Mouse (Mus musculus) layer of hippocampus, adult 18-20 months (tissue): ENCODE data around the gene Krt76. TPM values are rescaled to one million over a fixed set of nuclear protein-coding genes. Genes with fewer than 3 reads are reported as not detected.

Source experiments
- DNase-seq, 2 experiments: peaks; one replicate each; pipeline ENCODE4 v3.0.0; 2022; ENCODE audit warnings: low spot score in 2 of 2
- long read RNA-seq: library from polyadenylated mRNA; stranded (forward); transcript quantifications from one replicate; pipeline ENCODE4 v2.0.0, GENCODE M21; 2021
- total RNA-seq, 2 experiments: library from RNA; stranded (reverse); gene quantifications; 2 replicates each; pipeline ENCODE4 v1.2.3; 2021

Krt76 gene
- not detected for total RNA-seq
- long read RNA-seq, result 0 reads

DNA sequence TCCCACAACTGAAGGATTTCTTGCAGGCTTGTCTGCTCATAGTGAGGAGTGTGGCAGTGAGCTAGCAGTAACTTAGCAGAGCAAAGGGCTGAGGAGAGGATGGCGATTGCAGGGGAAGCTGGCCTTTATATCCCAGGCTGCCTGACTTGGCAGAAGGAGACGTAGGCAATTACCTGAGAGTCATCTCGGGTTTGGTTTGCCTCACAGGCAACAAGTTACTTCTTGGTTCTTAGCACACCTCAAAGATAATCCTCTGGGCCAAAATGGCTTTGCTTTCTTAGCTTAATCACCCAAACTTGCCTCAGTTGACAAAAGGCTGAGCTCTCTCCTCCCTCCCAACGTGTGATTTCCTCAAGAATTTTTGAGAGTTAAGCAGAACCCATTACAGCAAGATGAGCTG lies at the start of gene Krt76:
Krt76 (minus strand) TSS at position 101 of the 400 bp plus-strand sequence.
- DNase-seq, result no peak

DNA sequence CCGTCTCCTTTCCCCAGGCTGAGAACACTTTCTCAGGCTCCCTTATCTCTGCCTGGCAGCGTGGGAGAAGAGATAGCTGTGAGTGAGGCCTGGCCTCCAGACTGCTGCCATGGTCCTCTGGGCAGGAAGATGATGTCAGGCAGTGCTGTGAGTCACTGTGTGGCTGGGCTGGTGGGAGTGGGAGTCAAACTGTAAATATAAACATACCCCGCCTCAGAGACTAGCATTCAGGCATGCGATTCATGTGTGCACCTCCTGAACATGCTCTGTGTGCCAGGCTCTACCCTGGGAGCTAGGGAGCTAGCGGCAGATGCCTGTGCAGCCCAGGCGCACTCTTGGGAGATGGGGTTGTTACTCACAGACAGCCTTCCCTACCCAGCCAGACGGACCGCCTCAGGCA lies 49.2 kb upstream of the Krt76 start:
- peak; percentile 5 to 25 for DNase-seq

DNA sequence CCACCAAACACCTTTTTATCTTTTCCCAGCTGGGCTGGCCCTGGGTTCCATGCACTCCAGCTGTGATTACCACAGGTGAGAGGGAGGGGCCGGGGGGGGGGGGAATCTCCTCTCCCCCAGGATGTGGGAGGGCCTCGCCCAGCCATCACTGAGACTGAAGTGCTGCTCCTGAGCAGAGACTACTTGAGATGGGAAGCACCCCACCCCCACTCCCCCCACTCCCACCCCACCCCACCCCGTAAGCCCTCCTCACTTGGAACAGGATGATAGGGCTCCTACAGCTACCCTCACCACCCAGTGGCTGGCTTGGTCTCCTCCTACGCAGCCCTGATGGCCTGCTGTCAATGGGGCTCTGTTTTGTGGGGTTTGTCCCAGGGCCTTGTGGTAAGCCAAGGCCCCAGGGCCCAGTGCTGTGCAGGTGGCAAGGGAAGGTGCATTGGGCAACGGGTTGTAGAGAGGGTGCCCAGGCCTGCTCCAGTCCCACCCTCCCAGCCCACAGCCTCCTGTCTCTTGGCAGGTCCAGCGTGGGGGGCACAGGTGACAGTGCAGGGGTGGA lies 47.6 kb upstream of the Krt76 start, which contains the start of gene Krt79:
Krt79 (minus strand) TSS at position 51 of the 556 bp plus-strand sequence.
- DNase-seq, result no peak

DNA sequence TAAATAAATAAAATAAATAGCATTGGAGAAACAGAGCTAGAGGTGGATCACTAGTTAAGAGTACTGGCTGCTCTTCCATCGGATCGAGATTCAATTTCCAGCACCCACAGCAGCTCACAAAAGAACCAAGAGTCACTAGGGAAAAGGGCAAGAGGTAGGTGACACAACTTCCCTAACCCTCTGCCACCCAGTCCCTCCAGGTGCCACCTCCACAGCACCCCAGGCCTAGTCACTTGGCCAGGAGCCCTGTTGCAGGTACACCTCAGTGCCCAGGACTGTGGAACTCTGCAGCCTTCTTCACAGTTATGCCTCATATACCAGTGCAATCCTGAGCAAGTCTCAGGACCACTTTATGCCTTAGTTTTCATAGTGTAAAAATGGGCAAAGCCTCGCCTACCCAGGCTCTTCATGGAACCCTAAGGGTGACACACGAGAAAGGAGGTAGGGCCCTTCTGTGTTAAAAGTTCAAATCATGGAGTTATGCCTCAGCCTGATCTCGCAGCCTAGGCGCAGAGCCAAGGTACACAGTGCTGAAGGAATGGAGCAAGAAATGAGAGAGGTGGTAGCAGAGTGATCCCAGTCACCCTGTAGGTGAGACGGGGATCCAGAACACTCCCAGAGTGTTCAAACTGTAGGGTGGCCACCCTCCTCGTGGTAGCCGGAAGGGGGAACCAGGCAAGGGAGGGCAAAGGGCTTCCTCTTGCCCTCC lies 46.0 kb upstream of the Krt76 start:
- DNase-seq, result no peak

DNA sequence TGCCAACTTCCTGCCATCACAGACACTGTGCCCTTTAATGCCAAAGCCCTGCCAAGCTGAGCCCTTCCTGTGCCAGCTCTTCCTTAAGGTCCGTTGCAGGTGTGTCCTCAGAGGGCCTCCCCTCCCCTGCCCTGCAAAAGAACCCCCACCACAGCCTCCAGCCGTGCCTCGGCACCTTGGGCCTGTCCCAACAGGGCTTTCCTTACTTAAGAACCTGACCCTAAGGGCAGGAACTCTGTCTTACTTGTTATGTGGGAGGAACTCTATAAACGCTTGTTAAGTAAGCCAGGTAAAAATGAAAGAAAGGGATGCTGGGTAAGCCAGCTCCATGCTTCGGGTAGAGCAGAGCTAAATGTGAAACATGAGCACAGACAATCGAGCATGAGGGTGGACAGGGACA lies 40.3 kb upstream of the Krt76 start:
- DNase-seq, result no peak

DNA sequence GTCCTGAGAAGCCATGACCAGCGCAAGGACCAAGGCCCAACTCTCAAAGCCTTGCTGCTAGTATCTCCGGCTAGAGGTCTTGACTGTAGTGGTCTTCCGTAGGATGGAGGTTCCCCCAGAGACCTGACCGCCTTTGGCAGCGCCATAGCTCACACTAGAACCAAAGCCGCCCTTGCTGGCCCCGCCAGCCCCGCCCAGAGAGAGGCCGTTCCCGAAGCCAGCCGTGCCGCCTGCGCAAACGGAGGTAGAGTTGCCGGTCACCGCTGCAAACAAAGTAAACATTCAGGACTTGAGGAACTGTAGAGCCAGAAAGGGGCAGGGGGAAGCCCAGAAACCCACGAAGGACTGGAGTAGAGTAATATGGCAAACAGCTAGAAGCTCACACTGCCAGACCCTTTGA lies 36.9 kb upstream of the Krt76 start:
- DNase-seq, result no peak

DNA sequence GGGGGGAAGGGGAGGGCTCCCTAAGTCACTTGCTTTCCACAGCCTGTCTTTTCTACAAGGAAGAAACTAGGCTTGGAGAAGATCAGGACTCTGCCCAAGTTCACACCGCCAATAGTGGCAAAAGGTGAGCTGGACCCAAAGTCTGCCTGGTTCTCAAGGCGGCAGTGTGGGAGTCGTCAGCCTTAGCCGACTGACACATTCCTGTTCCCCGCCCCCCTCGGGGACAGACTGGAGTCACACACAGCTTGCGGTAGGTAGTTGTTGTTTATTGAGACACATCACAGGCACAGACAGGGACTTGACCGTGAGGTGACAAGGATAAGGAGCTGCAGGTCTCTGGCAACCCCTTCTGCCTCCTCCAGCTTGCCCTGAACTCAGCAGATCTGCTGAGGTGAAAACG lies 36.4 kb upstream of the Krt76 start:
- DNase-seq, result no peak

DNA sequence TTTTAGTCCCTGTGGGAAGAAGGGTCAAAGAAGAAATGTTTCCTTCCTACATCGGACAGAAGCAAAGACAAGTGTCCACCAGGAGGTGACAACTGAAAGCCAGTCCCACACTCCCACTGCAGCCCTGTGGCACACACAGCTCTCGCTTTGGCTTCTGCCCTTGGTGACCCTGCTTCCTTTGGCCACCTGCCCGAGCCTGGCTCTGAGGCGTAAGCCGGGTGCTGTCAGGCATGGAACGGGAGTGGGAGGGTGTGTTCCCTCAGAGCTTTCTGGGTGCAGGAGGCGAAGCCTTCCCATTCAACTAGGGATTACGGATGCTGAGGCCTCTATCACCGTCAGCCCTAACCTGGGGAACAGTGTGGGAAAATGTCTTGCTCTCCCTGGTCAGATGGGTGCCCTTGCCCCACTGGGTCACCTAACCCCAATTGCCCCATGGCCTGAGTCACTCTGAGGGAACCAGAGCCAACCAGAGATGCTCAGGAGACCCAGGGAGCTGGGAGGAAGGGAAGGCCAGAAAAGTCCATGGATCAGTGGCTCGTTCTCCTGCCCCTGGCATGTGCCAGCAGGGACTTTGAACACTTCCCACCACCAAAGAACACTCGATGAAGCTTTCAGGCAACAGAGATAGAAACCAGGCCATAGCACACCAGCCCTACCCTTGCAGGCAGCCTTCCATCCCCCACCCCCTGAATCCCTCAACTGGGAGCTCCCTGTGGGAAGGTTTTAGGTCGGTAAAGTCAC lies 34.8 kb upstream of the Krt76 start:
- DNase-seq, result no peak

DNA sequence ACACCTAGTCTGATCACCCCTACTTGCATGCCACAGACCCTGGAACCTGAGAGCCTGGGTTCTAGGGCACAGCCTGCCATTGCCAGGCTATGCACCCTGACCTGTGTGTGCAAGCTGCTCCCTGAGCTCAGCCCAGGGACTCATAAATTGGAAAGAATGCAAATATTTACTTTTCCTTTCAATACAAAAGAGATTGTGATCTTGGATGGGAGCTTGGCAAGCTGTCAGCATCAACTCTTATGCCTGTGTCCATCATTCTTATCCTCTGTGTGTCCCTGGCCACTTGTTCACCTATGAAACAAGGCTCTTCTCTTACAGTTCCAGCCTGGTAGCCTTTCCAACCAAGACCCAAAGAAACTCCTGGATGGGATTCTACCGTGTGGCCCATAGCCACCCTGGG lies 32.3 kb upstream of the Krt76 start:
- DNase-seq, result no peak

DNA sequence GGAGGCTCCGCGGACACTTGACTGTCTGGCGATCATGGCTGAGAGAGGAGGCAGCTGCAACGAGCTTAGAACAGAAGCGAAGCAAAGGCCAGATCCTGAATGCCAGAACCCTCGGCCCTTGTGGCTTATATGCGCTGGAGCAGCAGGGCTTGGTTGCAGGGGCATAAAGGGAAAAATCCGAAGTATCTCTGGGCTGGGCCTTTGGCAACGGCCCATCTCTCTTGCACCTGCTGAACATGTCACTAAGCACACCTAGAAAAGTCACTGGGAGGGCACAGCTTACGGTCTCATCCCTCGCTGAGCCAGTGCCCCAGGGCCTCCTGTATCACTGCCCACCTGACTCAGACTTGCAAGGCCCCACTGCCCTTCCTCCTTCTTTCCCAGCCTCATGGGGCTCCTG lies 31.9 kb upstream of the Krt76 start, which contains the start of gene Krt4:
Krt4 (minus strand) TSS at position 101 of the 400 bp plus-strand sequence.
- DNase-seq, result no peak

DNA sequence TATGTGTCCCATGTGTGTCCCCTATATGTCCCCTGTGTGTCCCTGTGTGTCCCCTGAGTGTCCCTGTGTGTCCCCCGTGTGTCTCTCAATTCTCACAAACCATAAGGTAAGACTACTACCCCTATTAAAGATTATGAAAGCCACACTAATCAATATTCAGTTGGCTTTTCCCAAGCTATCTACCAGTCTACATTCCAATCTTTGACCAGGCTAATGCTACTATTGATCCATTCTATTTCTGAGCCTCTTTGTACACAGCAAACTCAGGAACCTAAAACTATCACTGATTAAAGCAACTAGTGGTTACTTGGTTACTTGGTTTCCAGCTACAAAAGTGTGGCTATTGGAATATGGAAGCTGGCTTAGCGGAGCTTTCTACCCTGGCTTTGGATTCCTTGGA lies 29.6 kb upstream of the Krt76 start:
- DNase-seq, result no peak

DNA sequence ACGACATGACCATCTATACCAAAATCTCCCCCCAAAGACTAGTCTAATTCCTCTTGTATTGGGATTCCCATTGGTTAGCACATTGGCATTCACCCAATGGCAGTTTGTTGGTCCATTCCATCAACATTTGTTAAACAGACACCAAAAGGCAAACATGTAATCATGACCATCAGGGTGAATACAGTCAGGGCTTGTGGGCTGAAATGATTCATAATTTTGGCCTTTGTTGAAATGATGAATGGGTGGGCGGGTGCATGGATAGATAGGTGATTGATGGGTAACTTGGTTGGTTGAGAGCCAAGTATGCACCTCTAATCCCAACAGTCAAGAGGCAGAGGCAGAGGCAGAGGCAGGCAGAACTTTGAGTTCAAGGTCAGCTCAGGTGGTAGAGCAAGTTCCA lies 23.4 kb upstream of the Krt76 start:
- DNase-seq, result no peak

DNA sequence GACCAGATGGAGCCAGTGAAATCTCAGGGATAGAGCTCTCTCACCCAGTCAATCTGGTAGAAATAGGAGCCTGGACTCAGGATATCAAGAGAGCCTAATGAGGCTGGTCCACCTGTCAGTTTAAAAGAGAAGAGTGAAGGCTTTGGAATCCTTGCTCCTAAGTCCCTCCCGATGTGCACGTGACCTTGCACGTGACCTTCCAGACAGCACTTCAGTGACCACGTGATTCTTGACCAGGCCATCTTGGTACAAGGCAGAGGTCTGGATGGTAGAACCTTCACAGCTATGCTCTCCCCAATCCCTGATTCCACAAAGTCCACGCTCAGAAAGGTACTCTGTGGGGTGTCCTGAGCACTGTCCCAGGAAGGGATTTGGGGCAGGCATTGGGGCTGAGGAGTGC lies 12.1 kb upstream of the Krt76 start:
- DNase-seq, result no peak

DNA sequence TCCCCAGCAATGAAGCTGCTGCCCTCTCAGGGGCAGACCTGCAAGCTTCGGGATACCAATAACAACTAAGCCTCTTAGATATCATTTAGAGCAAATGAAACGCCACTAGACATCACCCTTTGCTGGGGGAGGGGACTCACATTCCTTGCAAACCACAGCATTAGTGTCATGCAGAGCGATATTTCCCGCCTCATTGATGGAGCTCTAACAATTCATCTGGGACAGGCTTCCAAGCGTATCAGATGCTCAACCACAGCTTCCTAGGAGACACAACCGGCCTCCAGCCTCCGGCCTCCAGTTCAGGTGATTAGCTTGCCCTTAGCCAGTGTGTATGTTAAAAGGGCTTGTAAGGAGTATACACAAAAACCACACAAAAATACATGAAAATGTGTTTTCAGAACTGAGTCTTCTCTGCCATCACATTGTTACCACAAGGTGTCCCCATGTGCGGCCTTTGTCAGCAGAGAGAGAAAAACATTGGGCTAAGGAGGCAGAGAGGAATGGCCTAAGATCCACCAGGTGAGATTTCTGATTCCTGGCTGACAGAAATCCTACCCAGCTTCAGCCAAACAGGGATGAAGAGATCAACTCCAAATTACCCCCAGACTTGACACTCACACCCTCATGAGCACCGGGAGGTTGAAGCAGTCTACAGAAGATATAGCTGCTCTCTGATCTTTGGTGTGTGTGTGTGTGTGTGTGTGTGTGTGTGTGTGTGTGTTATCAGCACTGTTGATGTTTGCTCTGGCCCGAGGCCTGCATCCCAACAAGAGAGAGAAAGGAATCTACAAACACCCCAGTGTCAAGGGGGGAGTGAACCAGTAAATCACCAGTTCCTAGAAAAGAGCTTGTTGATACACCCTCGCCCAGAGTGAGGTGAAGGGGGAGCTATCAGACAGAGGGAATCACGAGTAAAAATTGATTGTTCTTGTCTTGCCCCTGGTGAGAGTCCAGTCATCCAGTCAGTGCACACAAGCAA lies 9.7 kb upstream of the Krt76 start:
- DNase-seq, result no peak

DNA sequence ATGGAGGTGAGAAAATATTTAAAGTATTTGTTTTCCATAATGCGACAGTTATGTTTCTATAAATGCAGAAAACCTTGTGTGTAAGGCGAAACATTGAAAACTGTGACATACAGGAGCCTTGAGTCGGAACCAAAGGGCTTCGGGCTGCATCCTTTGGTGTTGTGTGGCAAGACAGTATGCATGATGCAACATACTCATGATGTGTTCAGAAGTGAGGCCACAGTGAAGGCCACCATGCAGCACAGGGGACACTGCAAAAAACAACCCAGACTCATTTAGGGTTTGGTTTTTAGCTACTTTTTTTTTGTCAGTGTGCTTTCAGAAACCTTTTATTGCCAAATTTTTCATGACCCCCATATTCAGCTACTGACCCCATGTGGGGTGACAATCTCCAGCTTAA lies 2.5 kb upstream of the Krt76 start:
- DNase-seq, result no peak

DNA sequence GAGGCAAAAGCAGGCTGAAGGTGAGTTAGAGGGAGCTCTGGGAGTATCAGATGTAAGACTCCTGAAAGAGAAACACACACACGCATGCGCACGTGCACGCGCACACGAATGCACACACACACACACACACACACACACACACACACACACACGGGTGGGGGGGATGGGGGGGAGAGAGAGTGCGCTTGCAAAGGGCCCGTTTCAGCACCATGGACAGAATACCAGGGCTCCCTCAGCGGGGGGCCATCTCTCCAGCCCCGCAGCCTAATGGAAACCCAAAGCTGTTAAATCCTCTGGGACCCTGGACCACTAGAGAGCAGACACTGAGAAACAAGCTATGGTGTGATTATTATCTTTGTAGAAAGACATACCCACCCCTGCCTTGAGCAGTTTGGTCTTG lies 12.9 kb downstream of the Krt76 start:
- no peak for DNase-seq

DNA sequence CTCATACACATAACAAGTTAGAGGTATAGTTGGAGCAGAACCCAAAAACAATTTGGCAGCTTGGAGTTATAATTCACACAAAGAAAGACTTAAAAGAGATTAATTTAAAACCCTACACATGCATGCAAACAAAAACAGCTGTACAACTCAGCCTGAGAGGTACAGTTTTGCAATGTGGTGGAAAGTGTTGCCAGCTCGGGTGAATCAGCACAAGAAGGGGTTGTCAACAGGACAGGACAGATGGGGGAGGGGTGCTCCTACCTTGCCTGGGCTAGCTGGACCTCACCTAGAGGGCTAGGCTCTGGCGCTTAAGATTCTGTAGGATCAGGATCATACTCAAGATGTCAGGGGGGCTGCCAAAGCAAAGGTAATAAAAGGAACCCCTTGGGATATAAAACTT lies 14.7 kb downstream of the Krt76 start:
- DNase-seq, result no peak

DNA sequence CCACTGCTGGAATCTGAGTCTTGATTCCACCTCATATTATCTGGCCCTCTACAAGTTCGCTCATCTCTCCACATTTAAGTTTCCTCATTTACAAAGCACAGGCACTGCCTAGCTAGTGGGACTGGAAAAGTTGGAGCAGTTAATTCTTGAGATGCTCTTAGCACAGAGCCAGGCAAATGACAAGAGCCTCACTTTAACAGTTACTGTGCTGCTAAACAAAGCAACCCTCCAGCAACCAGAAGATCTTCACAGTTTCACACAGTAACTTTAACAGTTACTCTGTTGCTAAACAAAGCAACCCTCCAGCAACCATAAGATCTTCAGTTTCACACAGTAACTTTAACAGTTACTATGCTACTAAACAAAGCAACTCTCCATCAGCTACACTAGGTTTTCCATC lies 18.3 kb downstream of the Krt76 start:
- no peak for DNase-seq

DNA sequence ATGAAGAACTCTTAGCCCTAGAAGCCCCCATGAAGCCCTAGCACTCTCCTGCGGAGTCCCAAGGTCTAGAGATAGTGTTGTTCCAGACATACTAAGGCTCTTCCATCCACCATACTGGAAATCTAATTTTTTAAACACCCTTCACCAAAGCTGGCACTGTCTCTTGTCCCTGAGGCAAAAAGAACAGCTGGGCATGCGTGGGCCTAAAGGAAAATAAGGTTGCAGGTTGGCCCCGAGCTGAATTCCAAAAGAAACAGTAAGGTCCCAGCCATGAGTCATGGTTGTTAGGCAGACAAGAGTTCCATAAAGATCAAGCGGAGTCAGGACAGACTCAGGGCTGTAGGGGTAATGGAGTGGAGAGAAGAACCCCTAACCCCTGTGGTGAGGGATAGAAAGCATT lies 19.5 kb downstream of the Krt76 start:
- no peak for DNase-seq

DNA sequence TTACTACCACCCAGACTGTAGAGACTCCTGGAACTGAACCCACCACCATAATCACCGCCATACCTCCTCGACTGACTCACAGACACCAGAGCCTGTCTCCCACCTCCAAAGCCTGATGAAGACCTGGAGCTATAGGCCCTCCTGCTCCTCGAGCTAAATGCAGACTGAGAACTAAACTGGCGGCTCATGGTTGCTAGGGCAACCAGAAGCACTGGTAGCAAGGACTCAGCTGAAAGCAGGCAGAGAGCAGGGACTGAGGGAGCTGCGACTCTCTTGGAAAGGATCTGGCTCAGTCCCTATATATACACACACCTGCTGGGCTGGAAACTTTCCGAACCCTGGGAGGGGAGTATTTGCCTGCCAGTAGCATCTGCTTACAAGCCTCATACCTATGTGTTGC lies 23.3 kb downstream of the Krt76 start, which contains the start of gene Krt77:
Krt77 (minus strand) TSS at position 275 of the 400 bp plus-strand sequence.
- DNase-seq, result peak; percentile 69 to 82

DNA sequence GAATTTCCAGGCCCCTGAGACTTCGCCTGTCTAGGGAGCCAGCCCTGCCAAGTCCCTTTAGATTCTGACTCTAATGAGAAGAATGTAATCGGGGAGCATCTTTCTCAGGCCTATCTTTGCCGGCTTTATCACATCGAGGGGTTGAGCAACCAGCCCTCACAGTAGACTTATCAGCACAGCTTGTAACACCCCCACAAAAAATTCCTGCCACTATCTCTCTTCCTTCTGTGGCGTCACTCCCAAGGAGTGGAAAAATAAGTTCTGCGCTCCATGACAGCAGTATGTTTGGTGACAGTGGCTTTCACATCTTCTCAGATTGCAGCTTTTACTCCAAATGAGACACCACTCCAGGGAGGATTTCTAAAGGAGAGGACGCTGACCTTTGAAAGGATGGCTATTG lies 26.0 kb downstream of the Krt76 start:
- DNase-seq, result peak; percentile 47 to 70
